Mouse (Mus musculus): Measurements from ENCODE around the gene Il2ra. TPM values are rescaled to one million over a fixed set of nuclear protein-coding genes. Genes with fewer than 3 reads are reported as not detected.

The Il2ra gene
- polyA plus RNA-seq, 1 experiment from 2014 or later: not detected

GRCm38 (mm10) chr2:11625890-11626289 lies 16.7 kb upstream of the Il2ra start, which contains the start of gene Gm17490:
Gene Gm17490 (minus strand): TSS chr2:11626264.
- H3K36me3 ChIP-seq (ENCODE audit: insufficient read depth, low read length): no peaks in the 10 kb centered on the region
- H3K4me2 ChIP-seq (ENCODE audit: low read length): no peak within 1 kb of the TSS
- no peak within 1 kb of the TSS for H3K27ac ChIP-seq
- H3K4me1 ChIP-seq (replicated peaks; ENCODE audit: insufficient read depth, low read length): no peaks in the 10 kb centered on the region
- no peak within 1 kb of the TSS for H3K4me3 ChIP-seq (replicated peaks; ENCODE audit: low read depth, low read length)
- WGBS: 90% methylated on average over 5 of the region's 5 CpGs
- H3K27me3 ChIP-seq (ENCODE audit: insufficient read depth, low read length): no peaks in the 10 kb centered on the region
- H3K9ac ChIP-seq (ENCODE audit: low read depth, low read length): no peak within 1 kb of the TSS
- H3K9me3 ChIP-seq (replicated peaks; ENCODE audit: low read length): no peaks in the 10 kb centered on the region
- DNase-seq (ENCODE audit: low spot score) (no peak), ATAC-seq (replicated peaks; ENCODE audit: low FRiP score, low read depth) (no peak)
- no peak for TF ChIP-seq CTCF (IDR thresholded peaks at IDR 0.05; ENCODE audit: low read depth)

- no peak overlapping the region for H3K4me2 ChIP-seq (ENCODE audit: low read length)
- H3K36me3 ChIP-seq (ENCODE audit: insufficient read depth, low read length): no peaks in the 10 kb centered on the region
- H3K27ac ChIP-seq: no peak overlapping the region
- no peak overlapping the region for H3K4me3 ChIP-seq (replicated peaks; ENCODE audit: low read depth, low read length)
- DNase-seq (ENCODE audit: low spot score): no peak
- no peaks in the 10 kb centered on the region for H3K9me3 ChIP-seq (replicated peaks; ENCODE audit: low read length)
- H3K9ac ChIP-seq (ENCODE audit: low read depth, low read length): no peak overlapping the region
- 83% methylated on average over 6 of the region's 6 CpGs for WGBS
- ATAC-seq (replicated peaks; ENCODE audit: low FRiP score, low read depth): no peak
- H3K27me3 ChIP-seq (ENCODE audit: insufficient read depth, low read length): no peaks in the 10 kb centered on the region
- no peaks in the 10 kb centered on the region for H3K4me1 ChIP-seq (replicated peaks; ENCODE audit: insufficient read depth, low read length)
- TF ChIP-seq CTCF (IDR thresholded peaks at IDR 0.05; ENCODE audit: low read depth): no peak
Measured at GRCm38 (mm10) chr2:11635035-11635434, 7.6 kb upstream of the Il2ra start.

GRCm38 (mm10) chr2:11635471-11636137 lies 7.0 kb upstream of the Il2ra start:
- ATAC-seq (replicated peaks; ENCODE audit: low FRiP score, low read depth): no peak
- TF ChIP-seq CTCF (IDR thresholded peaks at IDR 0.05; ENCODE audit: low read depth): no peak
- 91% methylated on average over 5 of the region's 5 CpGs for WGBS

GRCm38 (mm10) chr2:11636138-11636480 lies 6.5 kb upstream of the Il2ra start:
- ATAC-seq (replicated peaks; ENCODE audit: low FRiP score, low read depth): no peak

More at GRCm38 (mm10) chr2:11635471-11636137, 7.0 kb upstream of the Il2ra start:
- Histone ChIP-seq H3K4me1 (replicated peaks; ENCODE audit: insufficient read depth, low read length) (no peaks in the 10 kb centered on the region), H3K4me2 (ENCODE audit: low read length) (no peak overlapping the region), H3K27me3 (ENCODE audit: insufficient read depth, low read length) (no peaks in the 10 kb centered on the region), H3K36me3 (ENCODE audit: insufficient read depth, low read length) (no peaks in the 10 kb centered on the region), H3K9me3 (replicated peaks; ENCODE audit: low read length) (no peaks in the 10 kb centered on the region), H3K4me3 (replicated peaks; ENCODE audit: low read depth, low read length) (no peak overlapping the region), H3K9ac (ENCODE audit: low read depth, low read length) (no peak overlapping the region), H3K27ac (no peak overlapping the region)
- no peak for DNase-seq (ENCODE audit: low spot score)

GRCm38 (mm10) chr2:11637115-11637514 lies 5.5 kb upstream of the Il2ra start:
- no peak for ATAC-seq (replicated peaks; ENCODE audit: low FRiP score, low read depth)
- no peaks in the 10 kb centered on the region for H3K36me3 ChIP-seq (ENCODE audit: insufficient read depth, low read length)
- no peak for DNase-seq (ENCODE audit: low spot score)
- H3K9ac ChIP-seq (ENCODE audit: low read depth, low read length): no peak overlapping the region
- no peaks in the 10 kb centered on the region for H3K4me1 ChIP-seq (replicated peaks; ENCODE audit: insufficient read depth, low read length)
- H3K9me3 ChIP-seq (replicated peaks; ENCODE audit: low read length): no peaks in the 10 kb centered on the region
- no peak overlapping the region for H3K4me2 ChIP-seq (ENCODE audit: low read length)
- WGBS: 58% methylated on average over 1 of the region's 1 CpGs
- no peak overlapping the region for H3K27ac ChIP-seq
- no peaks in the 10 kb centered on the region for H3K27me3 ChIP-seq (ENCODE audit: insufficient read depth, low read length)
- no peak for TF ChIP-seq CTCF (IDR thresholded peaks at IDR 0.05; ENCODE audit: low read depth)
- no peak overlapping the region for H3K4me3 ChIP-seq (replicated peaks; ENCODE audit: low read depth, low read length)

More at GRCm38 (mm10) chr2:11636138-11636480, 6.5 kb upstream of the Il2ra start:
- Histone ChIP-seq H3K27me3 (ENCODE audit: insufficient read depth, low read length) (no peaks in the 10 kb centered on the region), H3K4me1 (replicated peaks; ENCODE audit: insufficient read depth, low read length) (no peaks in the 10 kb centered on the region), H3K9ac (ENCODE audit: low read depth, low read length) (no peak overlapping the region), H3K36me3 (ENCODE audit: insufficient read depth, low read length) (no peaks in the 10 kb centered on the region), H3K4me2 (ENCODE audit: low read length) (no peak overlapping the region), H3K27ac (no peak overlapping the region), H3K9me3 (replicated peaks; ENCODE audit: low read length) (no peaks in the 10 kb centered on the region), H3K4me3 (replicated peaks; ENCODE audit: low read depth, low read length) (no peak overlapping the region)
- no peak for TF ChIP-seq CTCF (IDR thresholded peaks at IDR 0.05; ENCODE audit: low read depth)
- no peak for DNase-seq (ENCODE audit: low spot score)
- 78% methylated on average over 3 of the region's 3 CpGs for WGBS

- no peak overlapping the region for H3K27ac ChIP-seq
- no peak overlapping the region for H3K4me2 ChIP-seq (ENCODE audit: low read length)
- no peak for TF ChIP-seq CTCF (IDR thresholded peaks at IDR 0.05; ENCODE audit: low read depth)
- H3K36me3 ChIP-seq (ENCODE audit: insufficient read depth, low read length): no peaks in the 10 kb centered on the region
- H3K27me3 ChIP-seq (ENCODE audit: insufficient read depth, low read length): no peaks in the 10 kb centered on the region
- no peaks in the 10 kb centered on the region for H3K4me1 ChIP-seq (replicated peaks; ENCODE audit: insufficient read depth, low read length)
- H3K9ac ChIP-seq (ENCODE audit: low read depth, low read length): no peak overlapping the region
- WGBS: 84% methylated on average over 1 of the region's 1 CpGs
- ATAC-seq (replicated peaks; ENCODE audit: low FRiP score, low read depth) (no peak), DNase-seq (ENCODE audit: low spot score) (no peak)
- no peaks in the 10 kb centered on the region for H3K9me3 ChIP-seq (replicated peaks; ENCODE audit: low read length)
- no peak overlapping the region for H3K4me3 ChIP-seq (replicated peaks; ENCODE audit: low read depth, low read length)
Measured at GRCm38 (mm10) chr2:11644057-11644456, 1.4 kb downstream of the Il2ra start.

GRCm38 (mm10) chr2:11645297-11645696 lies 2.7 kb downstream of the Il2ra start:
- Histone ChIP-seq H3K9me3 (replicated peaks; ENCODE audit: low read length) (no peaks in the 10 kb centered on the region), H3K36me3 (ENCODE audit: insufficient read depth, low read length) (no peaks in the 10 kb centered on the region), H3K27me3 (ENCODE audit: insufficient read depth, low read length) (no peaks in the 10 kb centered on the region), H3K9ac (ENCODE audit: low read depth, low read length) (no peak overlapping the region), H3K27ac (no peak overlapping the region), H3K4me3 (replicated peaks; ENCODE audit: low read depth, low read length) (no peak overlapping the region), H3K4me1 (replicated peaks; ENCODE audit: insufficient read depth, low read length) (no peaks in the 10 kb centered on the region), H3K4me2 (ENCODE audit: low read length) (no peak overlapping the region)
- WGBS: 90% methylated on average over 2 of the region's 2 CpGs
- TF ChIP-seq CTCF (IDR thresholded peaks at IDR 0.05; ENCODE audit: low read depth): no peak
- DNase-seq (ENCODE audit: low spot score) (no peak), ATAC-seq (replicated peaks; ENCODE audit: low FRiP score, low read depth) (no peak)
